Mouse (Mus musculus) gastrocnemius, postnatal 36 days (tissue): ENCODE measurements around the gene Isg20l2. TPM values are rescaled to one million over a fixed set of nuclear protein-coding genes. Genes with fewer than 3 reads are reported as not detected.
"Not testable (repeated sequence)": the region's sequence is repeated elsewhere in the genome, so short reads cannot be mapped to it uniquely, and the experiment has no call there.

Experiments
- DNase-seq, 2 experiments: peaks; one replicate each; pipeline ENCODE4 v3.0.0; 2022
- intact Hi-C: fragments of 180-260 bp; cut with DNase I; formaldehyde crosslinking; loops from one replicate; pipeline ENCODE4 v1.15.1; 2025
- long read RNA-seq, 2 experiments: library from polyadenylated mRNA; stranded (forward); transcript quantifications; one replicate each; pipeline ENCODE4 v2.0.0; 2021
- total RNA-seq, 2 experiments: library from RNA; stranded (reverse); gene quantifications; 2 replicates each; pipeline ENCODE4 v1.2.3; 2021

The Isg20l2 gene
- total RNA-seq, result 1 to 10 TPM; 6.2 to 8.0 TPM
- long read RNA-seq, experiment 1, partial matches to known transcripts, result 3 of 6 reads
- long read RNA-seq, experiment 1, other reads (novel, unspliced or antisense), result 0 of 6 reads
- long read RNA-seq, experiment 2, partial matches to known transcripts, result 0 of 3 reads
- long read RNA-seq, experiment 2, other reads (novel, unspliced or antisense), result 0 of 3 reads

- intact Hi-C loops, result loop anchor here (5.0 to 10.0 kb wide), 2 partner anchors 42 to 145 kb away; partner anchors contain the start of genes Nes and Ttc24
- DNase-seq, result peak; percentile 94 to 95
These were observed at the start of gene Isg20l2, which contains the start of gene Rrnad1 for GRCm38 (mm10) chr3:87930078-87930795. TSS of gene Isg20l2 (plus strand) at chr3:87930314. TSS of gene Rrnad1 (minus strand) at chr3:87930717.

- no peak for DNase-seq
- intact Hi-C loops, result no loop called here
These were observed 45.8 kb upstream of the Isg20l2 start for GRCm38 (mm10) chr3:87884291-87884690.

- peak; percentile 12 to 28 for DNase-seq
- intact Hi-C loops, result no loop called here
These were observed 45.3 kb upstream of the Isg20l2 start for GRCm38 (mm10) chr3:87884708-87885251.

GRCm38 (mm10) chr3:87885281-87886003, 44.7 kb upstream of the Isg20l2 start, which contains the start of gene Prcc:
TSS of gene Prcc (minus strand) at chr3:87885608.
- DNase-seq, result peak; percentile 77 to 81
- intact Hi-C loops, result no loop called here

GRCm38 (mm10) chr3:87886004-87886365, 44.1 kb upstream of the Isg20l2 start:
- DNase-seq, result peak in 1 of 2 experiments; percentile 36
- intact Hi-C loops, result no loop called here

- DNase-seq, result no peak
- intact Hi-C loops, result no loop called here
These were observed 43.7 kb upstream of the Isg20l2 start for GRCm38 (mm10) chr3:87886416-87886815.

- DNase-seq, intact Hi-C loops: not testable (repeated sequence)
These were observed 42.7 kb upstream of the Isg20l2 start for GRCm38 (mm10) chr3:87887400-87887799.

- intact Hi-C loops, result no loop called here
- no peak for DNase-seq
These were observed 38.6 kb upstream of the Isg20l2 start for GRCm38 (mm10) chr3:87891481-87891880.

GRCm38 (mm10) chr3:87893367-87893905, 36.7 kb upstream of the Isg20l2 start:
- no peak for DNase-seq
- intact Hi-C loops, result no loop called here

- intact Hi-C loops, result no loop called here
- no peak for DNase-seq
These were observed 30.8 kb upstream of the Isg20l2 start for GRCm38 (mm10) chr3:87899266-87899665.

- intact Hi-C loops, result no loop called here
- no peak for DNase-seq
These were observed 30.3 kb upstream of the Isg20l2 start for GRCm38 (mm10) chr3:87899776-87900175.

GRCm38 (mm10) chr3:87901036-87901624, 29.0 kb upstream of the Isg20l2 start:
- intact Hi-C loops, result no loop called here

GRCm38 (mm10) chr3:87901959-87902358, 28.2 kb upstream of the Isg20l2 start:
- DNase-seq, intact Hi-C loops: not testable (repeated sequence)

More at GRCm38 (mm10) chr3:87901036-87901624, 29.0 kb upstream of the Isg20l2 start:
- DNase-seq, result no peak

GRCm38 (mm10) chr3:87903821-87904220, 26.3 kb upstream of the Isg20l2 start:
- DNase-seq, result no peak
- intact Hi-C loops, result no loop called here

- intact Hi-C loops, result no loop called here
These were observed 24.1 kb upstream of the Isg20l2 start, which contains the start of gene Hdgf for GRCm38 (mm10) chr3:87905880-87906485. TSS of gene Hdgf (plus strand) at chr3:87906321.

GRCm38 (mm10) chr3:87906601-87906980, 23.5 kb upstream of the Isg20l2 start:
- peak; percentile 72 to 75 for DNase-seq
- intact Hi-C loops, result no loop called here

More at GRCm38 (mm10) chr3:87905880-87906485, 24.1 kb upstream of the Isg20l2 start, which contains the start of gene Hdgf:
- DNase-seq, result peak; percentile 90 to 92

GRCm38 (mm10) chr3:87906981-87907857, 22.9 kb upstream of the Isg20l2 start:
- peak; percentile 31 to 43 for DNase-seq
- intact Hi-C loops, result no loop called here

GRCm38 (mm10) chr3:87907906-87908305, 22.2 kb upstream of the Isg20l2 start:
- DNase-seq, result no peak
- intact Hi-C loops, result no loop called here

- intact Hi-C loops, result no loop called here
- no peak for DNase-seq
These were observed 20.7 kb upstream of the Isg20l2 start for GRCm38 (mm10) chr3:87909381-87909780.
